16 mouse cellular contexts compared by ENCODE assay signal in the genomic region with DNA sequence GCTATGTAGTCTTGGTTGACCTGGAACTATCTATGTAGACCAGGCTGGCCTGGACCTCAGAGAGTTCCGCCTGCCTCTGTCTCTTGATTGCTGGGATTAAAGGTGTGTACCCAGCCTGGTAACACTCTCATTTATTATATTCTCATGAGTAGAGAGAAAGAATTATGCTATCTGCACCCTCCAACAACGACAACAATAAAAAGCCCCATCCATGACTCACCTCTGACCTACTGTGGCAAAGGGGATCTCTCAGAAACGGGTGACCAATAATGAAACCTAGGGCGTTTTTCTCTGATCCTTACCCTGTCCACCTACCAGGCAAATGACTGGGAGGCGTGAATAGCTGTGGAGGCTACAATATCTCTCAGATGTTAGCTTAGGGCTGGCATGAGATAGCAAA. TPM values are rescaled to one million over a fixed set of nuclear protein-coding genes. Genes with fewer than 3 reads are reported as not detected.
DNase-seq lines count a peak whose midpoint lies in the region; ATAC-seq lines count a peak whose summit lies in the region.
"Had no signal": no experiment of that assay in that cellular context is flagged by ENCODE, and none has a peak within 500 bp of the region (broad histone marks: within the 10 kb centered on the region; RNA-seq: fewer than 3 reads in every experiment).

No protein-coding gene starts in this region.

- H3K9ac ChIP-seq in heart, embryonic 16.5 days (ENCODE audit: low read length), result no peak overlapping the region
- H3K9ac ChIP-seq in stomach, embryonic 15.5 days, result no peak overlapping the region
- no peak overlapping the region for H3K9ac ChIP-seq in forebrain, embryonic 15.5 days (replicated peaks)
- H3K9ac ChIP-seq: lung, embryonic 15.5 days; neural tube, embryonic 13.5 days had no signal

- H3K27me3 ChIP-seq in heart, embryonic 16.5 days (ENCODE audit: control insufficient read depth, insufficient read depth, low read length), result peaks cover 7% of the 10 kb centered on the region
- peaks cover 5% of the 10 kb centered on the region for H3K27me3 ChIP-seq in megakaryocyte, embryonic 14.5 days (replicated peaks)
- H3K27me3 ChIP-seq in stomach, embryonic 15.5 days (replicated peaks), result peaks cover 5% of the 10 kb centered on the region; the same call in 1 of the 2 replicates
- peaks cover 38% of the 10 kb centered on the region for H3K27me3 ChIP-seq in forebrain, embryonic 15.5 days

- no peaks in the 10 kb centered on the region for H3K9me3 ChIP-seq in heart, embryonic 16.5 days (replicated peaks; ENCODE audit: control insufficient read depth, low read length)
- H3K9me3 ChIP-seq in megakaryocyte, embryonic 14.5 days, result no peaks in the 10 kb centered on the region
- no peaks in the 10 kb centered on the region for H3K9me3 ChIP-seq in stomach, embryonic 15.5 days
- no peaks in the 10 kb centered on the region for H3K9me3 ChIP-seq in forebrain, embryonic 15.5 days
- H3K9me3 ChIP-seq: lung, embryonic 15.5 days; neural tube, embryonic 13.5 days had no signal

- no peaks in the 10 kb centered on the region for H3K36me3 ChIP-seq in heart, embryonic 16.5 days (ENCODE audit: control insufficient read depth, insufficient read depth)
- peaks cover 33% of the 10 kb centered on the region for H3K36me3 ChIP-seq in megakaryocyte, embryonic 14.5 days (replicated peaks; ENCODE audit: low read length)
- no peaks in the 10 kb centered on the region for H3K36me3 ChIP-seq in stomach, embryonic 15.5 days
- H3K36me3 ChIP-seq in forebrain, embryonic 15.5 days, result no peaks in the 10 kb centered on the region
- H3K36me3 ChIP-seq: lung, embryonic 15.5 days; neural tube, embryonic 13.5 days had no signal

- no peak for ATAC-seq in heart, embryonic 16.5 days (replicated peaks; ENCODE audit: extremely low read depth, insufficient read depth, low FRiP score)
- no peak for ATAC-seq in megakaryocyte, adult 5-6 weeks (ENCODE audit: poor library complexity, severe bottlenecking)
- ATAC-seq in stomach, embryonic 15.5 days (ENCODE audit: insufficient read depth, low FRiP score, low read depth), result no peak
- ATAC-seq in forebrain, embryonic 15.5 days (replicated peaks), result no peak
- no peak for ATAC-seq in megakaryocyte-erythroid progenitor cell, adult 5-6 weeks (replicated peaks; ENCODE audit: low FRiP score, low TSS enrichment, poor library complexity, severe bottlenecking)
- ATAC-seq: forebrain, embryonic 14.5 days had no signal

- H3K4me3 ChIP-seq in heart, embryonic 16.5 days (ENCODE audit: low read length), result no peak overlapping the region
- peak overlapping the region; percentile 95 for H3K4me3 ChIP-seq in megakaryocyte, embryonic 14.5 days (replicated peaks)
- no peak overlapping the region for H3K4me3 ChIP-seq in stomach, embryonic 15.5 days (replicated peaks)
- H3K4me3 ChIP-seq in forebrain, embryonic 15.5 days, result no peak overlapping the region
- H3K4me3 ChIP-seq: neural tube, embryonic 13.5 days had no signal

- 0 out of 2 replicates have a peak overlapping the region, but pooled peaks have one; percentile 16 for H3K27ac ChIP-seq in heart, embryonic 16.5 days (ENCODE audit: low read length)
- peak overlapping the region; percentile 40; the same call in 1 of the 2 replicates for H3K27ac ChIP-seq in stomach, embryonic 15.5 days
- H3K27ac ChIP-seq in forebrain, embryonic 15.5 days (replicated peaks), result no peak overlapping the region
- H3K27ac ChIP-seq: neural tube, embryonic 13.5 days had no signal

- no peak overlapping the region for H3K4me2 ChIP-seq in heart, embryonic 16.5 days (ENCODE audit: low read depth, low read length)
- H3K4me2 ChIP-seq in stomach, embryonic 15.5 days, result no peak overlapping the region
- H3K4me2 ChIP-seq in forebrain, embryonic 15.5 days (replicated peaks), result no peak overlapping the region
- H3K4me2 ChIP-seq: neural tube, embryonic 13.5 days had no signal

- H3K4me1 ChIP-seq in heart, embryonic 16.5 days (ENCODE audit: control insufficient read depth, insufficient read depth, low read length), result peaks cover 13% of the 10 kb centered on the region
- peaks cover 58% of the 10 kb centered on the region for H3K4me1 ChIP-seq in megakaryocyte, embryonic 14.5 days
- peaks cover 27% of the 10 kb centered on the region for H3K4me1 ChIP-seq in stomach, embryonic 15.5 days
- H3K4me1 ChIP-seq in forebrain, embryonic 15.5 days, result peaks cover 15% of the 10 kb centered on the region; the same call in 1 of the 2 replicates

- 78% methylated on average over 5 of the region's 5 CpGs for WGBS in heart, embryonic 16.5 days
- 71% methylated on average over 5 of the region's 5 CpGs for WGBS in stomach, embryonic 15.5 days
- 87% methylated on average over 5 of the region's 5 CpGs for WGBS in forebrain, embryonic 15.5 days

- no peak for DNase-seq in heart, postnatal 4 days
- peak; percentile 80 for DNase-seq in induced T-regulatory cell, adult 2 months (ENCODE audit: low read depth)
- DNase-seq: cerebellum, postnatal 10 days had no signal

RNA-seq across cellular contexts. Expression of a gene that starts 3.2 kb away (rescaled TPM):
- polyA plus RNA-seq in heart, embryonic 16.5 days (2015; fragmentation: Nextera tagmentation; extraction: Ambion mirVana), result 7.4 and 8.5 TPM in 2 replicates
- total RNA-seq in heart, postnatal 4 days (2021), result 1 to 10 TPM; 3.3 to 4.3 TPM
- 41.8 and 92.9 TPM in 2 replicates for polyA plus RNA-seq in megakaryocyte, embryonic 14.5 days (2012; ENCODE audit: insufficient read depth, low replicate concordance)
- 7.5 and 9.3 TPM in 2 replicates for total RNA-seq in megakaryocyte, adult 5-6 weeks (2015)
- total RNA-seq in megakaryocyte, adult 5-6 weeks (2017), result 7.7 and 8.2 TPM in 2 replicates
- polyA plus RNA-seq in stomach, embryonic 15.5 days (2015; fragmentation: Nextera tagmentation; extraction: Ambion mirVana), result 13.1 and 15.1 TPM in 2 replicates
- 1.8 and 2.0 TPM in 2 replicates for polyA plus RNA-seq in forebrain, embryonic 15.5 days (2015; fragmentation: Nextera tagmentation; extraction: Ambion mirVana)
- total RNA-seq in megakaryocyte-erythroid progenitor cell, adult 5-6 weeks (2014; fragmentation: Nextera tagmentation), result 14.0 and 24.8 TPM in 2 replicates
- 7.1 and 13.0 TPM in 2 replicates for total RNA-seq in megakaryocyte-erythroid progenitor cell, adult 5-6 weeks (2017)

RNA-seq across cellular contexts. Expression of a gene that starts 19.2 kb away (rescaled TPM):
- 4.1 and 5.2 TPM in 2 replicates for polyA plus RNA-seq in heart, embryonic 16.5 days (2015; fragmentation: Nextera tagmentation; extraction: Ambion mirVana)
- total RNA-seq in heart, postnatal 4 days (2021), result under 1 TPM in 1 of 2 experiments, not detected in 1; 0.23 TPM
- polyA plus RNA-seq in megakaryocyte, embryonic 14.5 days (2012; ENCODE audit: insufficient read depth, low replicate concordance), result 2.5 and 3.0 TPM in 2 replicates
- 6.7 and 9.7 TPM in 2 replicates for total RNA-seq in megakaryocyte, adult 5-6 weeks (2015)
- 3.8 and 6.1 TPM in 2 replicates for total RNA-seq in megakaryocyte, adult 5-6 weeks (2017)
- 38.4 and 47.2 TPM in 2 replicates for polyA plus RNA-seq in stomach, embryonic 15.5 days (2015; fragmentation: Nextera tagmentation; extraction: Ambion mirVana)
- not detected in 2 replicates for polyA plus RNA-seq in forebrain, embryonic 15.5 days (2015; fragmentation: Nextera tagmentation; extraction: Ambion mirVana)
- 0.17 and 11.2 TPM in 2 replicates for total RNA-seq in megakaryocyte-erythroid progenitor cell, adult 5-6 weeks (2014; fragmentation: Nextera tagmentation)
- 2.8 TPM in 1 of 2 replicates, not detected in the other for total RNA-seq in megakaryocyte-erythroid progenitor cell, adult 5-6 weeks (2017)
- total RNA-seq: gastrocnemius, adult 18-20 months; layer of hippocampus, postnatal 14 days; left cerebral cortex, postnatal 36 days had no signal
- polyA plus RNA-seq: forebrain, embryonic 14.5 days had no signal

RNA-seq across cellular contexts. Expression of a gene that starts 20.4 kb away (rescaled TPM):
- 0.49 and 1.00 TPM in 2 replicates for polyA plus RNA-seq in heart, embryonic 16.5 days (2015; fragmentation: Nextera tagmentation; extraction: Ambion mirVana)
- total RNA-seq in heart, postnatal 4 days (2021), result under 1 TPM in 1 of 2 experiments, not detected in 1; 0.20 TPM
- polyA plus RNA-seq in megakaryocyte, embryonic 14.5 days (2012; ENCODE audit: insufficient read depth, low replicate concordance), result not detected in 2 replicates
- not detected in 2 replicates for total RNA-seq in megakaryocyte, adult 5-6 weeks (2015)
- not detected in 2 replicates for total RNA-seq in megakaryocyte, adult 5-6 weeks (2017)
- 16.2 and 20.5 TPM in 2 replicates for polyA plus RNA-seq in stomach, embryonic 15.5 days (2015; fragmentation: Nextera tagmentation; extraction: Ambion mirVana)
- polyA plus RNA-seq in forebrain, embryonic 15.5 days (2015; fragmentation: Nextera tagmentation; extraction: Ambion mirVana), result 0.09 TPM in 1 of 2 replicates, not detected in the other
- total RNA-seq in megakaryocyte-erythroid progenitor cell, adult 5-6 weeks (2014; fragmentation: Nextera tagmentation), result not detected in 2 replicates
- not detected in 2 replicates for total RNA-seq in megakaryocyte-erythroid progenitor cell, adult 5-6 weeks (2017)
- total RNA-seq: gastrocnemius, adult 18-20 months; layer of hippocampus, postnatal 14 days; left cerebral cortex, postnatal 36 days; megakaryocyte progenitor cell, adult 5-6 weeks had no signal
- polyA plus RNA-seq: forebrain, embryonic 14.5 days had no signal

RNA-seq across cellular contexts. Expression of a gene that starts 25.0 kb away (rescaled TPM):
- polyA plus RNA-seq in heart, embryonic 16.5 days (2015; fragmentation: Nextera tagmentation; extraction: Ambion mirVana), result 56.1 and 63.9 TPM in 2 replicates
- total RNA-seq in heart, postnatal 4 days (2021), result 10 to 100 TPM; 40.2 to 42.5 TPM
- 32.9 and 81.5 TPM in 2 replicates for polyA plus RNA-seq in megakaryocyte, embryonic 14.5 days (2012; ENCODE audit: insufficient read depth, low replicate concordance)
- 7.1 and 10.2 TPM in 2 replicates for total RNA-seq in megakaryocyte, adult 5-6 weeks (2015)
- 1.9 and 2.6 TPM in 2 replicates for total RNA-seq in megakaryocyte, adult 5-6 weeks (2017)
- 58.6 and 60.7 TPM in 2 replicates for polyA plus RNA-seq in stomach, embryonic 15.5 days (2015; fragmentation: Nextera tagmentation; extraction: Ambion mirVana)
- polyA plus RNA-seq in forebrain, embryonic 15.5 days (2015; fragmentation: Nextera tagmentation; extraction: Ambion mirVana), result 74.5 TPM in 2 replicates
- total RNA-seq in megakaryocyte-erythroid progenitor cell, adult 5-6 weeks (2014; fragmentation: Nextera tagmentation), result 59.0 and 64.0 TPM in 2 replicates
- total RNA-seq in megakaryocyte-erythroid progenitor cell, adult 5-6 weeks (2017), result 14.0 and 21.1 TPM in 2 replicates

RNA-seq across cellular contexts. Expression of a gene that starts 36.3 kb away (rescaled TPM):
- 0.54 and 0.97 TPM in 2 replicates for polyA plus RNA-seq in heart, embryonic 16.5 days (2015; fragmentation: Nextera tagmentation; extraction: Ambion mirVana)
- total RNA-seq in heart, postnatal 4 days (2021), result under 1 TPM; 0.26 to 0.54 TPM
- 11.5 and 17.3 TPM in 2 replicates for polyA plus RNA-seq in megakaryocyte, embryonic 14.5 days (2012; ENCODE audit: insufficient read depth, low replicate concordance)
- total RNA-seq in megakaryocyte, adult 5-6 weeks (2015), result 1.5 and 3.0 TPM in 2 replicates
- total RNA-seq in megakaryocyte, adult 5-6 weeks (2017), result 1.7 and 2.5 TPM in 2 replicates
- 7.0 and 9.2 TPM in 2 replicates for polyA plus RNA-seq in stomach, embryonic 15.5 days (2015; fragmentation: Nextera tagmentation; extraction: Ambion mirVana)
- 47.3 and 50.0 TPM in 2 replicates for polyA plus RNA-seq in forebrain, embryonic 15.5 days (2015; fragmentation: Nextera tagmentation; extraction: Ambion mirVana)
- total RNA-seq in megakaryocyte-erythroid progenitor cell, adult 5-6 weeks (2014; fragmentation: Nextera tagmentation), result 0.20 and 0.70 TPM in 2 replicates
- not detected in 2 replicates for total RNA-seq in megakaryocyte-erythroid progenitor cell, adult 5-6 weeks (2017)
- total RNA-seq: gastrocnemius, adult 18-20 months had no signal
